Mouse (Mus musculus) left cerebral cortex, adult 2 months (tissue): ENCODE results near the gene Fnbp1l. TPM values are rescaled to one million over a fixed set of nuclear protein-coding genes. Genes with fewer than 3 reads are reported as not detected.
A peak's percentile ranks its signal among the peaks of the same experiment; 100 is the strongest.

Source experiments
- DNase-seq, 2 experiments: peaks; one replicate each; pipeline ENCODE4 v3.0.0; 2021 to 2022; ENCODE audit warnings: low spot score in 2 of 2, mixed read lengths in 1 of 2; ENCODE audit errors: extremely low spot score in 1 of 2
- H3K27ac ChIP-seq: fragments of 200-600 bp; 2 replicates; pipeline ENCODE4 v1.8.1; 2022
- H3K4me3 ChIP-seq: fragments of 200-600 bp; 2 replicates; pipeline ENCODE4 v1.8.1; 2022
- CTCF ChIP-seq: fragments of 200-600 bp; IDR thresholded peaks from 2 replicates; pipeline ENCODE4 v1.8.1; 2022; ENCODE audit warnings: antibody characterized with exemption, mild to moderate bottlenecking, moderate library complexity
- intact Hi-C: fragments of 180-260 bp; cut with DNase I; formaldehyde crosslinking; loops from one replicate; pipeline ENCODE4 v1.15.1; 2025
- total RNA-seq, 2 experiments: library from RNA; stranded (reverse); gene quantifications; 2 replicates each; pipeline ENCODE4 v1.2.3; 2021

Gene Fnbp1l
- total RNA-seq, 2 experiments from 2014 or later = 108 TPM

- TF ChIP-seq CTCF = no peak
- Histone ChIP-seq H3K4me3 (no peak overlapping the region), H3K27ac (no peak overlapping the region)
- no peak for DNase-seq
- intact Hi-C loops = no loop called here
Observed at GRCm38 (mm10) chr3:122628956-122629355, 9.4 kb upstream of the Fnbp1l start.

GRCm38 (mm10) chr3:122628546-122628945 lies 9.0 kb upstream of the Fnbp1l start:
- no peak for DNase-seq

GRCm38 (mm10) chr3:122627846-122628245 lies 8.3 kb upstream of the Fnbp1l start:
- H3K27ac ChIP-seq = no peak overlapping the region
- intact Hi-C loops = no loop called here
- no peak overlapping the region for H3K4me3 ChIP-seq
- no peak for TF ChIP-seq CTCF
- DNase-seq = no peak

More at GRCm38 (mm10) chr3:122628546-122628945, 9.0 kb upstream of the Fnbp1l start:
- TF ChIP-seq CTCF = no peak
- H3K4me3 ChIP-seq = no peak overlapping the region
- H3K27ac ChIP-seq = no peak overlapping the region
- intact Hi-C loops = no loop called here

GRCm38 (mm10) chr3:122624591-122624990 lies 5.1 kb upstream of the Fnbp1l start:
- no peak for DNase-seq
- TF ChIP-seq CTCF = no peak
- Histone ChIP-seq H3K4me3 (no peak overlapping the region), H3K27ac (no peak overlapping the region)
- intact Hi-C loops = no loop called here

- TF ChIP-seq CTCF = no peak; the same call in none of the 2 replicates
- intact Hi-C loops = no loop called here
- peak overlapping the region; percentile 93 for H3K27ac ChIP-seq
- DNase-seq = peak; percentile 38 to 41
- peak overlapping the region; percentile 87 for H3K4me3 ChIP-seq
Observed at GRCm38 (mm10) chr3:122620285-122620931, 893 bp upstream of the Fnbp1l start.

- intact Hi-C loops = loop anchor here (1.0 to 5.0 kb wide), 4 partner anchors 53 to 327 kb away; no protein-coding TSS in a partner anchor
- Histone ChIP-seq H3K4me3 (peak overlapping the region; percentile 87), H3K27ac (peak overlapping the region; percentile 93)
- no peak for TF ChIP-seq CTCF
- no peak for DNase-seq
Observed at GRCm38 (mm10) chr3:122619931-122620284, 393 bp upstream of the Fnbp1l start.

GRCm38 (mm10) chr3:122618402-122618801 lies 1.1 kb downstream of the Fnbp1l start:
- peak overlapping the region; percentile 87 for H3K4me3 ChIP-seq
- peak; percentile 47 to 52 for DNase-seq
- intact Hi-C loops = loop anchor here (2.0 to 5.0 kb wide), 3 partner anchors 51 to 140 kb away; no protein-coding TSS in a partner anchor
- peak overlapping the region; percentile 34; the same call in 1 of the 2 replicates for H3K27ac ChIP-seq
- peak; percentile 21 for TF ChIP-seq CTCF

GRCm38 (mm10) chr3:122617613-122618340 lies 1.7 kb downstream of the Fnbp1l start:
- intact Hi-C loops = loop anchor here (2.0 to 5.0 kb wide), 3 partner anchors 50 to 139 kb away; no protein-coding TSS in a partner anchor
- TF ChIP-seq CTCF = peak; percentile 39
- H3K4me3 ChIP-seq = peak overlapping the region; percentile 87
- DNase-seq = no peak
- H3K27ac ChIP-seq = 0 out of 2 replicates have a peak overlapping the region, but pooled peaks have one; percentile 34

- Histone ChIP-seq H3K27ac (no peak overlapping the region), H3K4me3 (no peak overlapping the region)
- no peak for DNase-seq
- intact Hi-C loops = no loop called here
- no peak for TF ChIP-seq CTCF
Observed at GRCm38 (mm10) chr3:122612537-122612936, 7.0 kb downstream of the Fnbp1l start.

GRCm38 (mm10) chr3:122611761-122612160 lies 7.8 kb downstream of the Fnbp1l start:
- intact Hi-C loops = no loop called here
- DNase-seq = no peak
- no peak for TF ChIP-seq CTCF
- no peak overlapping the region for H3K27ac ChIP-seq
- H3K4me3 ChIP-seq = no peak overlapping the region

- no peak for TF ChIP-seq CTCF
- no peak for DNase-seq
- intact Hi-C loops = no loop called here
- H3K4me3 ChIP-seq = no peak overlapping the region
- H3K27ac ChIP-seq = no peak overlapping the region
Observed at GRCm38 (mm10) chr3:122606105-122606801, 13.3 kb downstream of the Fnbp1l start.

- TF ChIP-seq CTCF = no peak
- Histone ChIP-seq H3K4me3 (no peak overlapping the region), H3K27ac (no peak overlapping the region)
- intact Hi-C loops = no loop called here
- DNase-seq = no peak
Observed at GRCm38 (mm10) chr3:122603229-122603628, 16.3 kb downstream of the Fnbp1l start.
